Comparison of ENCODE assay signal across 23 mouse cellular contexts in the genomic region with DNA sequence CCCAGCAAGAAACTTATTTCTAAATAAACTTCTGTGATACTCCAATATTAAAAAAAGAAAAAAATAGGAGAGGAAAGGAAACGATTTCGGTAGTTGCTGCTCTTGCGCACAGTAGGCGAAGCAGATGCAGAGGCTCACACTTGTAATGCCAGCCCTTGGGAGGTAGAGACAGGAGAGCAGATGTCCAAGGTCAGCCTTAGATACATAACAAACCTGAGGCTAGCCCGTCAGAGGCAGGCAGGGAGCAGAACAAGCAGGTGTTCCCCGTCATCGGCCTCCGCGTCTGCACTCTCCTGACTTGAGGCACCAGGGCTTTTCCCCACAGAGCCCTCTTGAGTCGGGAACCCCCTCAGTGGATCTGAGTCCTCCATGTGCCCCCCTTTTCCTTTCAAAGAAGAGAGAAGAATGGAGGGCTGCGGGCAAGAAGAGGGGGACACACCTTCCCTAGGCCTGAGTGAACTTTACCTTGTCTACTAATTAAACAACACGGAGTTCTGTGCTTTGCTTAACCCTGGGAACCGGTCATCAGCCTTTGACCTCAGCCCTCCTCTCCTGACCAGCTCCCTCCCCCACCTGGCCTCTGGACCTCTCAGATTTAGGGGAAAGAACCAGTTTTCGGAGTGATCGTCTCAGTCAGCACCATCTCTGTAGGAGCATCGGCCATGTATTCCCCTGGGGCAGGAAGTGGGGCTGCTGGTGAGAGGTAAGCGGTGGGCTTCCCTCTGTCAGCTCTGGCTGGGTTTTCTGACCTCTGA. TPM values are rescaled to one million over a fixed set of nuclear protein-coding genes. Genes with fewer than 3 reads are reported as not detected.
DNase-seq lines count a peak whose midpoint lies in the region; ATAC-seq lines count a peak whose summit lies in the region.
"Had no signal": no experiment of that assay in that cellular context is flagged by ENCODE, and none has a peak within 500 bp of the region (broad histone marks: within the 10 kb centered on the region; RNA-seq: fewer than 3 reads in every experiment).

No protein-coding gene starts in this region.

- H3K4me1 ChIP-seq in heart, embryonic 12.5 days (replicated peaks): no peaks in the 10 kb centered on the region
- H3K4me1 ChIP-seq in liver, embryonic 12.5 days: 0 out of 2 replicates have a peak, but pooled peaks cover 7% of the 10 kb centered on the region
- H3K4me1 ChIP-seq: forebrain, embryonic 13.5 days; lung, embryonic 15.5 days; neural tube, embryonic 12.5 days had no signal

- no peak overlapping the region for H3K9ac ChIP-seq in heart, embryonic 12.5 days
- no peak overlapping the region for H3K9ac ChIP-seq in liver, embryonic 12.5 days
- H3K9ac ChIP-seq: forebrain, embryonic 13.5 days; limb, embryonic 13.5 days; lung, embryonic 15.5 days; neural tube, embryonic 12.5 days had no signal

- 79% methylated on average over 17 of the region's 17 CpGs for WGBS in heart, embryonic 12.5 days
- 69% methylated on average over 17 of the region's 17 CpGs for WGBS in liver, embryonic 12.5 days (ENCODE audit: insufficient replicate concordance)

- no peak overlapping the region for H3K27ac ChIP-seq in heart, embryonic 12.5 days (ENCODE audit: poor library complexity, severe bottlenecking)
- peak overlapping the region; percentile 49; the same call in 1 of the 2 replicates for H3K27ac ChIP-seq in liver, embryonic 12.5 days
- H3K27ac ChIP-seq: forebrain, embryonic 13.5 days; gastrocnemius, adult 2 months; limb, embryonic 13.5 days; lung, embryonic 15.5 days; neural tube, embryonic 12.5 days had no signal

- no peak overlapping the region for H3K4me3 ChIP-seq in heart, embryonic 12.5 days
- peak overlapping the region; percentile 29 for H3K4me3 ChIP-seq in liver, embryonic 12.5 days
- H3K4me3 ChIP-seq: forebrain, embryonic 13.5 days; gastrocnemius, adult 2 months; limb, embryonic 13.5 days; lung, embryonic 15.5 days; neural tube, embryonic 12.5 days had no signal

- peak; percentile 84 for DNase-seq in heart, adult 11 months
- peak; percentile 11 to 48 for DNase-seq in kidney, postnatal 25 days
- DNase-seq in kidney, postnatal 14 days: no peak
- DNase-seq in yolk sac, embryonic 10.5 days (ENCODE audit: low spot score): peak; percentile 81
- no peak for DNase-seq in urinary bladder, postnatal 14 days (ENCODE audit: low spot score)
- DNase-seq: cerebellum, adult 11 months; cerebellum, adult 9-11 months; gastrocnemius, adult 2 months; heart, postnatal 14 days; kidney, adult 18-20 months; layer of hippocampus, postnatal 36 days; lung, postnatal 36 days; midbrain, embryonic 14.5 days; right cerebral cortex, postnatal 14 days had no signal

- no peaks in the 10 kb centered on the region for H3K36me3 ChIP-seq in heart, embryonic 12.5 days
- H3K36me3 ChIP-seq in liver, embryonic 12.5 days: no peaks in the 10 kb centered on the region
- H3K36me3 ChIP-seq: limb, embryonic 13.5 days; lung, embryonic 15.5 days; neural tube, embryonic 12.5 days had no signal

- no peaks in the 10 kb centered on the region for H3K9me3 ChIP-seq in heart, embryonic 12.5 days (replicated peaks)
- H3K9me3 ChIP-seq in liver, embryonic 12.5 days (replicated peaks): no peaks in the 10 kb centered on the region
- H3K9me3 ChIP-seq: forebrain, embryonic 13.5 days; limb, embryonic 13.5 days; lung, embryonic 15.5 days; neural tube, embryonic 12.5 days had no signal

- no peaks in the 10 kb centered on the region for H3K27me3 ChIP-seq in heart, embryonic 12.5 days (replicated peaks)
- H3K27me3 ChIP-seq in liver, embryonic 12.5 days (replicated peaks): no peaks in the 10 kb centered on the region
- H3K27me3 ChIP-seq: forebrain, embryonic 13.5 days; limb, embryonic 13.5 days; lung, embryonic 15.5 days; neural tube, embryonic 12.5 days; Patski had no signal

- H3K4me2 ChIP-seq in heart, embryonic 12.5 days: no peak overlapping the region
- H3K4me2 ChIP-seq in liver, embryonic 12.5 days: peak overlapping the region; percentile 24; the same call in 1 of the 2 replicates
- H3K4me2 ChIP-seq: forebrain, embryonic 13.5 days; heart, embryonic 11.5 days; limb, embryonic 13.5 days; lung, embryonic 15.5 days; neural tube, embryonic 12.5 days had no signal

- ATAC-seq in heart, embryonic 12.5 days (ENCODE audit: insufficient number of reproducible peaks, low FRiP score): no peak
- ATAC-seq in liver, embryonic 12.5 days: peak; percentile 49
- ATAC-seq in megakaryocyte progenitor cell, adult 5-6 weeks (replicated peaks; ENCODE audit: poor library complexity): no peak
- ATAC-seq: forebrain, embryonic 13.5 days; Patski had no signal

RNA-seq across cellular contexts. Expression of gene Serpinc1, which starts 8.7 kb away (rescaled TPM):
- 2.1 and 2.3 TPM in 2 replicates for polyA plus RNA-seq in heart, embryonic 12.5 days (2016; fragmentation: Nextera tagmentation; extraction: Ambion mirVana)
- 226 and 233 TPM in 2 replicates for polyA plus RNA-seq in liver, embryonic 12.5 days (2016; fragmentation: Nextera tagmentation; extraction: Ambion mirVana)
- total RNA-seq in megakaryocyte progenitor cell, adult 5-6 weeks (2015): 0.20 and 0.27 TPM in 2 replicates
- 0.04 and 0.17 TPM in 2 replicates for total RNA-seq in megakaryocyte progenitor cell, adult 5-6 weeks (2017)

RNA-seq across cellular contexts. Expression of gene Zbtb37, which starts 47.6 kb away (rescaled TPM):
- polyA plus RNA-seq in heart, embryonic 12.5 days (2016; fragmentation: Nextera tagmentation; extraction: Ambion mirVana): 7.8 and 8.1 TPM in 2 replicates
- 2.5 and 3.1 TPM in 2 replicates for polyA plus RNA-seq in liver, embryonic 12.5 days (2016; fragmentation: Nextera tagmentation; extraction: Ambion mirVana)
- 4.8 and 7.1 TPM in 2 replicates for total RNA-seq in megakaryocyte progenitor cell, adult 5-6 weeks (2015)
- 3.6 and 6.4 TPM in 2 replicates for total RNA-seq in megakaryocyte progenitor cell, adult 5-6 weeks (2017)

Comparison
In these comparisons a context has a peak if more than half of its experiments do, and no peak if none do; other contexts are left out.
1. DNase-seq: peak in heart, adult 11 months (single experiment), kidney, postnatal 25 days (2 of 2) and yolk sac, embryonic 10.5 days (single experiment); none in kidney, postnatal 14 days (single experiment) and urinary bladder, postnatal 14 days (single experiment).
2. RNA of gene Serpinc1, which starts 8.7 kb away (polyA plus RNA-seq): 226 to 233 TPM in liver, embryonic 12.5 days; 2.1 to 2.3 TPM in heart, embryonic 12.5 days; every median in the first group is over 10 times any median in the second.